Mouse (Mus musculus): ENCODE measurements at regions not wholly inside any gene's neighbourhood (a gene's known extent, or its start where the extent isn't known, plus 50 kb on each side); places are given as distances from the start of the nearest gene placed in this dataset.

GRCm38 (mm10) chr2:115399987-115400550 lies 181.4 kb upstream of the BC052040 start:
- no peak for DNase-seq (ENCODE audit: low spot score in 2 of 2)

GRCm38 (mm10) chr2:115402246-115402645 lies 179.3 kb upstream of the BC052040 start:
- DNase-seq (ENCODE audit: low spot score in 2 of 2), result no peak

GRCm38 (mm10) chr2:115432476-115432875 lies 149.0 kb upstream of the BC052040 start:
- DNase-seq (ENCODE audit: low spot score in 2 of 2), result peak; percentile 19 to 21

DNA sequence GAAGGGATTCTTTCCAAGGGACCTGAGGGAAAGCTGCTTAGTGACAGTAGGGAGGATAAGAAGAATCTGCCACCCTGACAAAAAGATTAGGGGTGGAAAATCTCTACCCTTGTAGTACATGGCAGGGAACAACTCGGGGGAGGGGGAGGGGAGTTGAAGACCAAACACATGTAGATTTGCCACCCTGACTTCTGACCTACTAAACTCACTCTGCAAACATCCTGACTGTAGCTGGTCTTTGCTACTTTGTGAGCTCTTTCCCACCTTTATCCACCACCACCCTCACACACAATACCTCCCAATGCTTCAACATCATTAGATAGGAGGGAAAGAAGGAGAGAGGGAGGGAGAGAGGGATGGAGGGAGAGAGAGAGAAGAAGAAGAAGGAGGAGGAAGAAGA lies 140.4 kb upstream of the BC052040 start:
- DNase-seq (ENCODE audit: low spot score in 2 of 2), result no peak

DNA sequence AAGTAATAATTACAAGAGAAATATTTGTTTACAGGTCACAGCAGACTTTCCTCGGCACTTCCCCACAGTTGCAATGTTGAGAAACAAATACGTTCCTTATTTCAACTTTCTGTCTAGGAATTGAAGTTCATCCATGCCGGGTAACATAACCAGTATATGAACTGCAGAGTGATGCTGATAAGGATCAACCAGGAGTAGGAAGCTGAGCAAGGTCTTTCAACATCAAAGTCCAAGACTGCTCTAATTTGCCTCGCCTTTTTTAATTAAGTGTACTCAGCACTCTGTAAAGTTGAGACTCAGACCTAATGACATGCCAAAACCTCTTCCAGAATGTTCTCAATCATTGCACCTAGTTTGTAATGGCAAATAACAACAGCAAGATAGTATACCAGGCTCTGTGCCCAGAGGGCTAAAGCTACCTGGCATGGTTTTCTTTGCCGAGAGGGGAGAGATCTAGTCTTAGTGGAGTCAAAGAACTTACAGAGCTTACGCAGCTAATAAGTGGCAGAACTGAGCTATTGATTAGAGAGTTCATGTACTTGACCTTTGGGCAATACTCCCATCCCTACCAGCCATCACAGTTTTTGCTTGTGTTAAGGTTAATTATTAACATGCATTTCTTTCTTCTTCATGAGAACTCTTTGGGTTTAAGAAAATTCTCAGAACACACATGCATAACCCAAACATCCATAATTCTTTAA lies 131.6 kb upstream of the BC052040 start:
- DNase-seq (ENCODE audit: low spot score in 2 of 2), result no peak

DNA sequence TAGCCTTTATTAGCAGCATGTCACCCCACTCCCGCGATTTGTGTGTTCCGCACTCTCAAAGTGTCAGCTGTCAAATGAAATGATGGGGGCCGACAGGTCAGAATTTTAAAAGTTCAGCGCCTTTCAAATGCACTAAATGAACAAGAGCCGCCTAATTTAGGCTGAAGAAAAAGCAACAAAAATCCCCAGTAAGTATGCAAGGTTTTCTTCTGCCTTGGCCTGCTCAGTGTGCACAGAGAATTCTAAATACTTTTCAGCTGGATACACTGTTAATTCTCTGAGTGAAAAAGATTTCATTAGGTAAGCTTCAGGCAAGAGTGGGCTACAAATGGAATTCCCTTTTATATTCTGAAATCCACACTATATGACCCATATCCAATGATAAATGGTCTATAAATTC lies 125.9 kb upstream of the BC052040 start:
- DNase-seq (ENCODE audit: low spot score in 2 of 2), result no peak

DNA sequence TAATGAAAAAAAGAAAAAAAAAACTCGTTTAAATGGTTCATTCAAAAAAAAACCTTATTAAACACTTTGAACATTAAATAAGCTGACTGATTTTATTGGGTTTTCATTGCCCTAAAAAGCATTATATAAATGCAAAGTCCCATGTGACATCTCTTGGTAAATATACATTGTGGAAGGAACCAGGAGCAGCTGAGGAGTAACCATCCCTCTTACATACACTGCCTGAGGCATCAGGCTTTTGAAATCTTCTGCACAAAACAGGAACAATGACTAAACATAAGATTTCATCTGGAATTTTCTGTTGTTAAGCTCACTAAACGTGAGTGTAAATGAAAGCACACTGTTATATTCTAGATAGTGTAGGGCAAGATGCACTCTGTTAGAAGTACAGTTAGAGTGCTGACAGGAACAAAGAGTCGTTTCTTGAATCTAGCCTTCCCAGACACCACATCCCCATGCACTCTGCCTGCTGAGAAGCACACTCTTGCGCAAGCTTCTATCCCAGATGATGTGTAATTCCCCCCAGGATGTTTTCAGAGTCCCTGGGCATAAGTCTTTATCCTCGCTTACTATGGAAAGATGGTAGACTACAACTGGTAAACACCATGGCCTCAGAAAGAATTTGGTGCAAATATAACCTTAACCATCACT lies 125.0 kb upstream of the BC052040 start:
- no peak for DNase-seq (ENCODE audit: low spot score in 2 of 2)

DNA sequence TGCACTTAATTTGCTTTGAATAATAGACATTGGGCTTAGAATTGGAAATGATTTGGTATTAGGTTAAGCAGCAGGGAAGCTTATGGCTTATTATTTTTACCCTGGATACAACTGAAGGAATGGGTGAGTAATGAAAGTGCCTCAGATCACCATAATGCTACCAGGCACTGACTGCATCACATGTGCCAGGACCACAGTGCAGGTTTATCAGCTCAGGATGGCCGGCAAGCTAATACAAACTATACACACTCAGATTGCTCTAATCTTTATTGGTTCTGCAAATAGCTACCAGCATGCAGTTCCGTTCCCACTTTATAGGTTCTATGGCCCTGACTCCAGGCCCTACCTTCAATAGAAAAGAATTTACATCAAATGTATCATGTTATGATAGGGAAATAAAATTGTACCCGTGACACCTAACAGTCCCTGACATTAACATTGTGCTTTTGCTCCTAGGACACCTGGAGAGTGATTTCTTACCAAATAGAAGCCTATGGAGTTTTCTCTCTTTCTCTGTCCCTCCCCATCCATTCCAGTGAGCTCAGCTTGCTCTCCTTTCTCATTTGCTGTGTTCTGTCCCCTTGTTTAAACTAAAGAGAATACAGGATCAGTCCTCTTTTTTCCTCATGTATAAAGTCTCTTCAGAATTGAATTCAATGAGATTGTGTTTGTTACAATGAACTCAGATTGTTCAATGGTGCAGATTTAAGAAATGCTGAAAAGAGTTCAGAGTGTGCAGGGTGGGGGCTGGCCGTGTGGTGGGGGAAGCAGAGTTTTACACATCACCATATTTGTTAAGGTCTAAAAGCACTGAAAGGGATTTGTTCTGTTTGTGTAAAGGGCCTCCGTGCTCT lies 121.3 kb upstream of the BC052040 start:
- no peak for DNase-seq (ENCODE audit: low spot score in 2 of 2)

GRCm38 (mm10) chr2:115460882-115461151 lies 120.7 kb upstream of the BC052040 start:
- DNase-seq (ENCODE audit: low spot score in 2 of 2), result no peak

GRCm38 (mm10) chr2:115466170-115466569 lies 115.3 kb upstream of the BC052040 start:
- DNase-seq (ENCODE audit: low spot score in 2 of 2), result no peak

GRCm38 (mm10) chr2:115467107-115467745 lies 114.3 kb upstream of the BC052040 start:
- no peak for DNase-seq (ENCODE audit: low spot score in 2 of 2)

- DNase-seq (ENCODE audit: low spot score in 2 of 2), result no peak
Measured at GRCm38 (mm10) chr2:115467936-115468335, 113.6 kb upstream of the BC052040 start.

DNA sequence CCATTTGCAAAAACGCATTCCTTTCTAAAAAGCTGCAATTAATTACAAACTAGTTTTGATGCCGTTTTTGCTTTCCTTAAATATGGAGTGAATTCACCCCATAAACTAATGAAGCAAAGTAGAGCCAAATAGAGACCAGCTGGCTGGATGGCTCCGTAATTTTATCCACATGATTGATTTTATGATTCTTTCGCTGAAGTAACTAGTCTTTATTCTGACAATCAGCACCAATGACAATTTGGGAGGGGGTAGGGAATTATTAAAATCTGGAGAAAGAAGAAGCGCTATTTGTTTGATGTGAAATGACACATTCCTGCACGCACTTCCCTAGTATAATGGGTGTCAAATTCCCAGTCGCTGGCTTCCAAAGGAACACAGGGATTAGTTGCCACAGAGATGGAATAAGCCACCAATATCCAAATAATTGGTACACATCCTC lies 113.0 kb upstream of the BC052040 start:
- no peak for DNase-seq (ENCODE audit: low spot score in 2 of 2)

DNA sequence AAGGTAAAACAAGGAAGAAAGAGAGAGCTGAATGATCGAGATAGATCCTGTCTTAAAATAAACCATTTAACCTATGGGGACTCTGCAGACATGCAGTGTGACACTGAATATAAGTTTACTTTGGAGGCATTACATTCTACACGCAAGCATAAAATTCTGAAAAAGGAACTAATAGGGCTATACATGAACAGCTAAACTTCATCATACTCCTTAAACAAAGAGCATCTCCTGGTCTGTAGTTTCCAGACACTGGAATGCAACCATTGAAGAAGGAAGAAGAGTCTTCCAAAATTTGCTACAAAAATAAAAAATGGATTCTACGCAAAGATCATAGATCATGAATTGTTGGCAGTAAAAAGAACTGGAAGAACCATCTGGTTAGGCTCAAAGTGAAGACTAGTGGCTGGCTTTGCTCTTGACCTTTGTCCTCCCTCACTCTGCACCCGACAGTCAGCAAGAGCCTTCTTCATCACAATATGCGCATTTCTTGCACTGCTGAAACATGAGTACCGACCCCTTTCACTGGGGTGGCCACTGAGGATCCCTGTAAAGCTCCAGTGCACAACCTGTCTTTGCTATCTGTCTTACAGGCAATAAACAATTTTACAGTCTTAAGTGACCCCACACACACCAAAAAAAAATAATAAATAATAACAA lies 112.2 kb upstream of the BC052040 start:
- no peak for DNase-seq (ENCODE audit: low spot score in 2 of 2)

DNA sequence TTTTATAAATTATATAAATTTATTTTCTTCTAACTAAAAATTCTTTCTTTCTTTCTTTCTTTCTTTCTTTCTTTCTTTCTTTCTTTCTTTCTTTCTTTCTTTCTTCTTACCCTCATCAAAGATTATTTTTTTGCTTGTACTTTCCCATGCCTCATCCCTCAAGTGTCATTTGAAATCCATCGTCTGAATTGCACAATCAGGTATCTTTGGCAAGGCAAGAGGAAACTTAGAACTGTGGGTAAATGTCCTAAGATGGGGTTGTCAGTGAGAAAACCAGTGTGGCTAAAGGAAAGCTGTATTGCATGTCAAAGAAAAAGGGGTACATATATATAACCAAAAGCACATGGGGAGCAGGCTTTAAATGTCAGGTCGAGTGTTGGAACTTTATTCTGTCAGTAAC lies 109.1 kb upstream of the BC052040 start:
- no peak for DNase-seq (ENCODE audit: low spot score in 2 of 2)

DNA sequence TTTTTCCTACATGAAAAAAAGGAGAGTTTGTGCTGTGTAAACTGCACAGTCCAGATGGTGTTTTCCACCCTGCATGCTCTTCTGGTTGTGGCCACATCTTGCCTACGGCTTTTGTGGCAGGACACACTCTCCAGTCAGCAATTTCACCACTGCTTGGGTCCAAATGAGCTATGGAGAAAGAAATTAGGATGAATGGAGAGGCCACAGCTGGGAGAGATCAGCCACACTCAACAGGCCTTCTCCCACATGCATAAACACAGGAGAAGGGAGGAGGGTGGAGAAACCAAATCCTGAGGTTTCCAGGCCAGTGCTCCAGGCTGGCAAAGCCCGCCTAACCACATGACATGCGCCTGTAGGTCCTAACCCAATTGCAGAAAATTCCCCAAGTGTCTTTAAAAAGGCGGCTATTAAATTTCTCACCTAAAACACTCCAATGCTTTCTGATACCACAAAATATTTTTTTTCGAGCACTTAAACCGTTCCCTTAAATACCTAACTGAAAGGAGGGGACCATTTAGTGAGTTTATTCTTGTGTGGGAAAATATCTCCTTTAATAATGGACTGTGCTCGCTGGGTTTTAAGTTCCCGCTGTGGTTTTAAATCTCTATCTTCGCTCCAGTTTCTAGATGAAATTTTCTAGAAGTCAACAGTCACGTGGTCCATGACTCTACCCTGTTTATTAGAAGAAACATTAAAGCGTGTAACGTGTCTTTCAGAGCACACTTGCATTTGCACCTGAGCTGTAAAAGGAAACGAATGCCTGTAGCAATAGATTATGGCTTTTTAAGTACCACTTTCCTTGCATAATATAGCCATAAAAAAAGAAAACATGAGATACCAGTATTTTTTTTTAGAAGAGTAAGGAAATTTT lies 97.9 kb upstream of the BC052040 start:
- DNase-seq (ENCODE audit: low spot score in 2 of 2), result no peak

- DNase-seq (ENCODE audit: low spot score in 2 of 2), result no peak
Measured at GRCm38 (mm10) chr2:115488465-115488864, 93.1 kb upstream of the BC052040 start.

- no peak for DNase-seq (ENCODE audit: low spot score in 2 of 2)
Measured at GRCm38 (mm10) chr2:115493020-115493419, 88.5 kb upstream of the BC052040 start.

- no peak for DNase-seq (ENCODE audit: low spot score in 2 of 2)
Measured at GRCm38 (mm10) chr2:115499904-115500303, 81.6 kb upstream of the BC052040 start.

GRCm38 (mm10) chr2:115509527-115509926 lies 72.0 kb upstream of the BC052040 start:
- no peak for DNase-seq (ENCODE audit: low spot score in 2 of 2)

Data from left cerebral cortex, adult 18-20 months (tissue).